Mouse (Mus musculus): ENCODE measurements around the gene Erc2. TPM values are rescaled to one million over a fixed set of nuclear protein-coding genes. Genes with fewer than 3 reads are reported as not detected.

The Erc2 gene
- polyA plus RNA-seq, 1 experiment from 2014 or later = 9.2 TPM

DNA sequence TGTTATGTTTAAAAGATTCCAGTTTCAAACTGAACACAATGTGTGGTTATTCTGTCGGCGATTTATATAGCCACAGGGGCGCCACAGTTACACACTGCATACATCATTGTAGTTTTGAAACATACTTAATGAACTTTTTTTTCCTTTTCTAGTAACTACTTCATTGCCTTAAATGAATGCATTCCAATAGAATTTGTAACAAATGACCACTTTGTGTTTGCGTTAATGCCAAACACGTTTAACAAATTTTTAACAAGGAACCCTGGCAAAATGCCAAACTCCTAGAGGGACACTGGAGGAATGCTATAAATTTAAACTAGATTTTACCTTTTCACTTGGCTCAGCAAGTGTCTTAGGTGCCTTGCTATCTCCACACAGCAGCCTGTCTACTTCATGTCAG lies 845.7 kb downstream of the Erc2 start:
- Histone ChIP-seq H3K27ac (peak overlapping the region; percentile 83), H3K27me3 (no peaks in the 10 kb centered on the region), H3K4me1 (peaks cover 72% of the 10 kb centered on the region), H3K36me3 (no peaks in the 10 kb centered on the region), H3K4me3 (no peak overlapping the region), H3K9ac (no peak overlapping the region), H3K9me3 (no peaks in the 10 kb centered on the region), H3K4me2 (replicated peaks) (peak overlapping the region; percentile 12; the same call in 1 of the 2 replicates)
- WGBS = 15% methylated on average over 5 of the region's 5 CpGs
- ATAC-seq (ENCODE audit: low FRiP score, low read depth) = 0 out of 2 replicates have a peak, but pooled peaks have one; percentile 44

DNA sequence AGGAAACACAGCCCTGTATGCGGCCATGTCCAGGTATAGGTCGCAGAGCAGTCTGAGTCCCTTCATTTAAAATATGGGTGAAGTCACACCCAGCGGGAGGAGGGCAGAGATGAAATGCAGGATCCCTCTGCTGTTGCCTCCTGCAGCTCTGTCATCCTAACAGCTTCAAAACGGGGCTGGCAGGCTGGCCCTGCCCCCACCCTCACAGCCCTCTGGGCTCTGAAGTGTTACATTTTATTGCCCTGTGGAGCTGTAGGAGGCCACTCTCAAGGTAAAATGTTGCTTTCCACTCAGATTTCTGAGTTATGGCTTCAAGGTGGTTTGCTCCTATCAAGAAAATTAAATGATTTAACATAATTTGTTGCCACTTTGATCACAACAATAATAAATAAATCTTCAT lies 847.5 kb downstream of the Erc2 start:
- H3K27ac ChIP-seq = no peak overlapping the region; the same call in 1 of the 2 replicates
- H3K4me2 ChIP-seq (replicated peaks) = no peak overlapping the region; the same call in 1 of the 2 replicates
- 7% methylated on average over 4 of the region's 4 CpGs for WGBS

DNA sequence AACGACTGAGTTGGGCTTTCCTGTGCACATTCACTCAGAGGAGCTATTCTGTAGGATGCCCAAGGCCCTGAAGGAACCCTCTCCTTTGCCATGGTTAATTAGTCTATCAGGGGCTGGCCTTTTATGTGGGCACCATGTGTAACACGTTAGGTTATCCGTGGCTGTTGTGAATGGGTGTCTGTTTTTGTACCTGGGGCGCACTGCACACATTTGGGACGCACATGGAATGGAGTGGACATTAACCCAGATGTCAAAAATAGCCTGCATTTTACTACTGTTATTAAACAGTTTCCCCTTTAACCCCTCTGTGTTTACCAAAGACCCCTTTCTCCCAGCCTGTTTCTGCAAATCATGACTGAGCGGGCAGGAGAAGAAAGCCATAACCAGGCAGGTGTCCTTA lies 848.0 kb downstream of the Erc2 start:
- 19% methylated on average over 6 of the region's 6 CpGs for WGBS
- H3K4me3 ChIP-seq = no peak overlapping the region
- no peak for ATAC-seq (ENCODE audit: low FRiP score, low read depth)
- H3K9ac ChIP-seq = no peak overlapping the region; the same call in 1 of the 2 replicates
- peak overlapping the region; percentile 28; the same call in 1 of the 2 replicates for H3K27ac ChIP-seq
- H3K9me3 ChIP-seq = no peaks in the 10 kb centered on the region
- H3K4me2 ChIP-seq (replicated peaks) = 0 out of 2 replicates have a peak overlapping the region, but pooled peaks have one; percentile 9
- H3K27me3 ChIP-seq = no peaks in the 10 kb centered on the region
- peaks cover 78% of the 10 kb centered on the region for H3K4me1 ChIP-seq
- no peaks in the 10 kb centered on the region for H3K36me3 ChIP-seq

More for the DNA sequence above, 847.5 kb downstream of the Erc2 start:
- no peak overlapping the region for H3K4me3 ChIP-seq
- ATAC-seq (ENCODE audit: low FRiP score, low read depth) = no peak
- no peaks in the 10 kb centered on the region for H3K9me3 ChIP-seq
- no peaks in the 10 kb centered on the region for H3K27me3 ChIP-seq
- no peak overlapping the region for H3K9ac ChIP-seq
- H3K4me1 ChIP-seq = peaks cover 78% of the 10 kb centered on the region
- no peaks in the 10 kb centered on the region for H3K36me3 ChIP-seq

DNA sequence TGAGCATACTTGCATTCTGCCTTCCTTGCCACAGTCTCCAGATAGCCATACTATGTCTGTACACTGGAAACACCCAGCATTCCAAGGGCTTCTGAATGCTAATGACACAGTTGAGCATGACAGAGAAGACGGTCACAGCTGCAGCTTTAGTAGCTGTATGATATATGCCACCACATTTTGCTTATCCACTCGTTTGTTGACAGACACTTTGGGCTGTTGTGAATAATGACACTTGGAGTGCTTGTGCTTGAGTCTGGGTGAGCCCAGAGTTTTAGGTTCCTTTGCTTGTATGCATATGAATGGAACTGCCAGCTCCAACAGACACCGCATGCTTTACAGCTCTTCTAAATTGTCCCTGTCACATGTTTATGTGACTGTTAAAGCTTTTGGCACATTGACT lies 852.8 kb downstream of the Erc2 start:
- Histone ChIP-seq H3K27me3 (no peaks in the 10 kb centered on the region), H3K36me3 (no peaks in the 10 kb centered on the region), H3K9ac (no peak overlapping the region), H3K27ac (no peak overlapping the region), H3K9me3 (no peaks in the 10 kb centered on the region), H3K4me1 (peaks cover 36% of the 10 kb centered on the region), H3K4me2 (replicated peaks) (no peak overlapping the region), H3K4me3 (no peak overlapping the region)
- no peak for ATAC-seq (ENCODE audit: low FRiP score, low read depth)
- 39% methylated on average over 3 of the region's 3 CpGs for WGBS

DNA sequence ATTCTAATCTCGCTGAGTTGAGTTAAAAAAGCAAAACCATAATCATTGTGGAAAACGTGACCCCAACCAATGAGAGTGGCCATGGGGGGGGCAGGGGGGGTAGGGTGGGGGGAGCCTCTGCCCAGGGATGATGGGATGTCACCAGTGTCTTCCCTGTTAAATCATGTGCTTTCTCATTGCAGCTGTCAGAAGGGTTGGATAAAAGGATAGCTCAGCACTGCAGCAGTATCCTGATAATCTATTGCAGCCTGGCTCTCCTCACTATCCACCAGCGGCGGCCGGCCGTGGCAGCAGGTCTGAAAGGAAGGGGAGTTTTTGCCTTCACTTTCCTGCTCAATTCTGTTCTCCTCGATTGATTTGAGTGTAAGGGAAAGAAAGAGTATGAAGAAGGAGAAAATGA lies 853.2 kb downstream of the Erc2 start:
- Histone ChIP-seq H3K4me3 (no peak overlapping the region), H3K27me3 (no peaks in the 10 kb centered on the region), H3K4me2 (replicated peaks) (no peak overlapping the region), H3K36me3 (no peaks in the 10 kb centered on the region), H3K4me1 (peaks cover 32% of the 10 kb centered on the region), H3K9ac (no peak overlapping the region), H3K27ac (no peak overlapping the region; the same call in 1 of the 2 replicates), H3K9me3 (no peaks in the 10 kb centered on the region)
- ATAC-seq (ENCODE audit: low FRiP score, low read depth) = no peak
- 29% methylated on average over 7 of the region's 7 CpGs for WGBS

DNA sequence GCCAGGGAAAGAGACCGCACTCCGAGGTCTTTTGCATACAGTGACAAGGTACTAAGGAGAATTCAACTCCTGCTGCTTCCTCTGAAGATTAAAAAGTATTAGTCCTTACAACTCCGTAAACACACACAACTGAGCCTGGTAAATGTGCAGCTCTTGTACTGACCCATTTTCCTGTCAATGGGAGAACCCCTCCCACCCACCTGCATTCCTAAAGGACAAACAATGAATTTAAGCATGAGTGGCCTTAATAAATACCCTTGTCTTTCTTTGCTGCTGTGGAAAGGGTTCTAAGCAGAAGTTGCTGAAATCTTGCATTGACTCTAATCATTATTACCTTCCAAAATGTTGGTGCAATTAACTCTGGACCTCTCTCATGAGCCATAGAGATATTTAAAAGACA lies 854.5 kb downstream of the Erc2 start:
- Histone ChIP-seq H3K36me3 (no peaks in the 10 kb centered on the region), H3K4me2 (replicated peaks) (no peak overlapping the region), H3K27ac (no peak overlapping the region), H3K9ac (no peak overlapping the region), H3K4me1 (peaks cover 21% of the 10 kb centered on the region), H3K9me3 (no peaks in the 10 kb centered on the region), H3K4me3 (no peak overlapping the region), H3K27me3 (no peaks in the 10 kb centered on the region)
- ATAC-seq (ENCODE audit: low FRiP score, low read depth) = no peak
- WGBS = 74% methylated on average over 3 of the region's 3 CpGs

DNA sequence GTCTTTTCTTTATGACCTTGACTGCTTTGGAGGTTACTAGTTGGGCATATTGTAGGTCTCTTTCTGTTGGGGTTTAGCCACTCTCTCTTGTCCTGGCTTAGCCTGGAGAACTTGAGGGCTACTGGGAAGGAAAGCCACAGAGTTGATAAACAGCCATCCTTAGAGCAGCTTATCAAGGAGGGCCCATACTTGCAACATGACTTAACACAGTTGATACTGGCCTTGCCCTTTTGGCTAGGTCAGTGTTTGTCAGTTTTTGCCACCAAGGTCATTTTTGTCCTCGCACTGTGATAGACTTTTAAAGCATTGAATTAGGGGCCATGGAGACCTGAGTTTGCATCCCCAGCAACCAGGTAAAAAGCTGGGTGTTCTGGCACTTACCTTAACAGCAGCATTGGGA lies 858.6 kb downstream of the Erc2 start:
- H3K4me2 ChIP-seq (replicated peaks) = no peak overlapping the region
- no peak overlapping the region for H3K27ac ChIP-seq
- H3K9me3 ChIP-seq = no peaks in the 10 kb centered on the region
- H3K9ac ChIP-seq = no peak overlapping the region
- peaks cover 10% of the 10 kb centered on the region for H3K4me1 ChIP-seq
- H3K36me3 ChIP-seq = no peaks in the 10 kb centered on the region
- H3K4me3 ChIP-seq = no peak overlapping the region
- ATAC-seq (ENCODE audit: low FRiP score, low read depth) = no peak
- WGBS = 84% methylated on average over 1 of the region's 1 CpGs
- no peaks in the 10 kb centered on the region for H3K27me3 ChIP-seq

DNA sequence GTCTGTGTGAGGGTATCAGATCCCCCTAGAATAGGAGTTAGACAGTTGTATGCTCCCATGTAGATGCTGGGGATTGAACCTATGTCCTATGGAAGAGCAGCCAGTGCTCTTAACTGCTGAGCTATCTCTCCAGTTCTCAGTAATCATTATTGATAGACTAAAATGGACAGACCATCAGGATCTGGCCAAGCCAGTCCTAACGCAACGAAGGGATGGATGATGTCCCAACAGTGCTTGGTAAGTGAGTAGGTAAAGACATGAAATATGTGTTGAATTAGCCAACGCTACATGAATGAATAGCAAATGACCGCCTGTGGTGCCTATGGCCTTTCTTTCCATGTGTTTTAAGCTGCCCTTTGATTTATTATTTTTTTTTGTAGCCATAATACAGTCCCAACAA lies 871.6 kb downstream of the Erc2 start:
- ATAC-seq (ENCODE audit: low FRiP score, low read depth) = no peak
- no peak overlapping the region for H3K4me3 ChIP-seq
- H3K4me1 ChIP-seq = no peaks in the 10 kb centered on the region
- H3K4me2 ChIP-seq (replicated peaks) = no peak overlapping the region
- no peaks in the 10 kb centered on the region for H3K27me3 ChIP-seq
- 80% methylated on average over 4 of the region's 4 CpGs for WGBS
- H3K9me3 ChIP-seq = no peaks in the 10 kb centered on the region
- no peak overlapping the region for H3K27ac ChIP-seq
- H3K36me3 ChIP-seq = no peaks in the 10 kb centered on the region
- H3K9ac ChIP-seq = no peak overlapping the region

DNA sequence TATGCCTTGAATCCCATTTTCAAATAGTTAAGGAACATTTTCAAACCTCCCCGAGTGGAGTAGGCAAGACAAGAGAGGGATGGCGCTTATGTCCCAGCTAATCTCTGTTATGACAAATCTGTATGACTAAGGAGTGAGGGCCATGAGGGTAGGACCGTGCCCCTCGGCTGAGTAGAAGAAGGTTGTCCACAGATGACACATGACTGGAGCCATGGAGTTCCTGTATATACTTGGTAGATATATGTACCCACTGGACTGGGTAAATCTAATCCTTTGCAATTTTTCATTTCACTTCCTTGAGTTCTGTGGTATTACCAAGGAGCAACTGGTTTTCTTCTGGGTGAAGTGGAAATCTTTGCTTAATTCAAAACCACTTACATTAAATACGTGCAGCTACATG lies 872.0 kb downstream of the Erc2 start:
- no peaks in the 10 kb centered on the region for H3K4me1 ChIP-seq
- H3K4me2 ChIP-seq (replicated peaks) = no peak overlapping the region
- H3K27ac ChIP-seq = no peak overlapping the region
- H3K36me3 ChIP-seq = no peaks in the 10 kb centered on the region
- H3K9me3 ChIP-seq = no peaks in the 10 kb centered on the region
- no peaks in the 10 kb centered on the region for H3K27me3 ChIP-seq
- WGBS = 85% methylated on average over 5 of the region's 5 CpGs
- no peak overlapping the region for H3K9ac ChIP-seq
- ATAC-seq (ENCODE audit: low FRiP score, low read depth) = no peak
- H3K4me3 ChIP-seq = no peak overlapping the region

DNA sequence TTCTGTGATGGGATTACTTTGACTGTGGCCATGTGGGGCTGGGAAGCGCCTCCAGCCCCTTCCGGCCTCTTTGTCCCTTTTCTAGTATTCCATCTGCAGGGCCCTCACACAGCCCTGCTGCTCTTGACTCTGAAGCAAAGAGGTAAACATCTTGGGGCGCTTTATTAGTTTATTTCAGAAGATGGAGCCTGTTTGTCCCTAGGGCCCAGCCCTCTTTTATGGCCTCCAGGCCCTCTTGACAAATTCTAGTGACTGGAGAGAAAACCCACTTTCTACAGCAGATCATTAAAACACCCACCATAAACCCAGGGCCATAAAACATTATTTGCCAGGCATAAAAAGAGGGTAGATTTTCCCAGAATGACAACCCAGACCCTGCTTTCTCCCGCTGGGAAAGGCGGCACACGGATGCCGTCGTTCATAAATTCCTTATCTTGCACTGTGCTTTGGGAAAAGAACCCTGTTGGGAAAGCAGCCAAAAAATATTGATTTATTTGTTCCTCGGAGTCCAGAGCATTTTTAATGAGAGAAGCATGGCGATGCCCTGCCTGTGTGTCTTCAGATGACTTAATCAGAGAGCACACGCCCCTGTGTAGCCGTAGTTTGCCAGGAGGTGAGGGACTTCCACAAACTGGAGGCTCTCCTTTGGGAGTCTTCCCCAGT lies 879.1 kb downstream of the Erc2 start:
- no peak overlapping the region for H3K9ac ChIP-seq
- no peaks in the 10 kb centered on the region for H3K9me3 ChIP-seq
- peak overlapping the region; percentile 38 for H3K4me2 ChIP-seq (replicated peaks)
- WGBS = 12% methylated on average over 12 of the region's 12 CpGs
- no peak for ATAC-seq (ENCODE audit: low FRiP score, low read depth)
- no peak overlapping the region for H3K4me3 ChIP-seq
- peaks cover 3% of the 10 kb centered on the region; the same call in 1 of the 2 replicates for H3K27me3 ChIP-seq
- H3K27ac ChIP-seq = peak overlapping the region; percentile 40; the same call in 1 of the 2 replicates
- peaks cover 35% of the 10 kb centered on the region for H3K4me1 ChIP-seq
- no peaks in the 10 kb centered on the region for H3K36me3 ChIP-seq

DNA sequence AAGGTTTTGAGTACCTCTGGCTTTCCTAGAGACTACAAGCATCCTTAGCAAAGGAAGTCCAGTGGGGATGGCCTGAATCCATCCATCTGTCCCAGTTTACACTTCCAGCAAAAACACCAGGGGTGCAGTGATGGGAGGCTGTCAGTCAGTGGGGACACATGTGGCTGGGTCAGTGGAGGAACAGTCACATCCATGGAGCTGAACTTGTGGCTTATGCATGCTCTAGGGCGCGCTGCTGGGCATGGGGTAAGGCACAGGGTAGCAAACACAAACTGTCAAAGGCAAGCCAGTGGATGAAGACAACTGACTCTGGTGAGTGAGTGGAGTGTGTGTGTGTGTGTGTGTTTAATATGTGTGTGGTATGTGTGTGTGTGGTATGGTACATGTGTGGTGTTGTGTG lies 881.0 kb downstream of the Erc2 start:
- Histone ChIP-seq H3K4me1 (peaks cover 39% of the 10 kb centered on the region), H3K4me3 (no peak overlapping the region), H3K36me3 (no peaks in the 10 kb centered on the region), H3K9me3 (no peaks in the 10 kb centered on the region), H3K27me3 (peaks cover 3% of the 10 kb centered on the region; the same call in 1 of the 2 replicates), H3K27ac (no peak overlapping the region), H3K4me2 (replicated peaks) (peak overlapping the region; percentile 90), H3K9ac (no peak overlapping the region)
- ATAC-seq (ENCODE audit: low FRiP score, low read depth) = no peak
- 84% methylated on average over 2 of the region's 2 CpGs for WGBS

DNA sequence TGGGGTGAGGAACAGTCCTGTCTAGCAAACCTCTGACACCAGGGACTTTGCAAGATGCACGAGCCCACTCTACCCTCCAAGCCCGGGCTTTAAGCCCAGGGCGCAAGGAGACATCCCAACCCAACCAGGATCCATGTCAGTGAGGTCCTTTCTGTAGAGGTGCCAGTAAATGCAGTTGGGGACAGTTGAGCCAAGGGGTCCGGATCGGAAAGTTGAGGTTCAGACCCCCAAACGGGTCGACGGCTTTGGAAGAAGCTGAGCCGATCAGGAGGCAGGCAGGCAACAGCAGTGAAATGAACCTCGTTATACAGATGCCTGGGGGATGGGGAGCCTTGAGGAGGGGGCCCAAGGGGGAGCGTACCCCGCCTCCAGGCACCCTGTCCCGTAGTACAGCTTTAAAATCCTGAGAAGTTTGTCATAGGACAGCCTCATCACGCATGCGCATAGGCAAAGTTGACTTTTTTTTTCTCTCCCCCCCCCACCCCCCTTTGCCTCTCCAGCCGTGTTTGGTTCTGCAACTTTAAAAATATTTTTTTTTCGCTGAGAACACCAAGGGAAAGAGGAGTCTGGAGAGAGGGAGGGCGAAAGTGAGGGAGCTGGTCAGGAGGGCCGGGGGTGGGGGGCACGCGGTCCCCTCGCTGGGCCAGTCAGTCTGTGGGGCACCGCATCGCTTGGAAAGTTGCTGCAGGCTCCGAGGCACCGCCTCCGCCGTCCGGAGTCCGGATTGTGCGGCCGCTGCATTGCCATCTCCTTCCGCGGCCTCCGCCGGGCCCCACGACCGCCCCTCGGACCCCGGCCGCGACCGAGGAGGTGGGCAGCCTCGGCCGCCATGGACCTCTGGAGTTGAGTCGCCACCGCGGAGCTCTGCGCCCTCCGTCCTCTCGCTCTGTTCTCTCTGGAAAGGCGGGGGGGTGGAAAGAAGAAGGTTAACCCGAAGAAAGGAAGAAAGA lies 882.1 kb downstream of the Erc2 start, which contains the start of gene Wnt5a:
Gene Wnt5a (plus strand): TSS at position 650 of the 950 bp plus-strand sequence.
- WGBS = under 1% methylated on average over 53 of the region's 53 CpGs

More for the DNA sequence above, 882.1 kb downstream of the Erc2 start, which contains the start of gene Wnt5a:
- Histone ChIP-seq H3K27me3 (peaks cover 3% of the 10 kb centered on the region; the same call in 1 of the 2 replicates), H3K4me3 (peak within 1 kb of the TSS; percentile 89), H3K9me3 (no peaks in the 10 kb centered on the region), H3K4me1 (peaks cover 45% of the 10 kb centered on the region), H3K27ac (peak within 1 kb of the TSS; percentile 100), H3K9ac (peak within 1 kb of the TSS; percentile 99), H3K4me2 (replicated peaks) (peak within 1 kb of the TSS; percentile 90), H3K36me3 (no peaks in the 10 kb centered on the region)
- peak; percentile 46; the same call in 1 of the 2 replicates for ATAC-seq (ENCODE audit: low FRiP score, low read depth)

Data from limb, embryonic 13.5 days (tissue).